Mouse (Mus musculus) adrenal gland, postnatal 14 days (tissue): Measurements from ENCODE around the gene Smim14. TPM values are rescaled to one million over a fixed set of nuclear protein-coding genes. Genes with fewer than 3 reads are reported as not detected.

Experiments
- DNase-seq: peaks from one replicate; pipeline ENCODE4 v3.0.0; 2021; ENCODE audit warnings: mixed read lengths
- total RNA-seq: library from RNA; stranded (reverse); gene quantifications from 2 replicates; pipeline ENCODE4 v1.2.3, GENCODE M21; 2021

Gene Smim14
- total RNA-seq, 1 experiment from 2014 or later: 133 TPM

DNA sequence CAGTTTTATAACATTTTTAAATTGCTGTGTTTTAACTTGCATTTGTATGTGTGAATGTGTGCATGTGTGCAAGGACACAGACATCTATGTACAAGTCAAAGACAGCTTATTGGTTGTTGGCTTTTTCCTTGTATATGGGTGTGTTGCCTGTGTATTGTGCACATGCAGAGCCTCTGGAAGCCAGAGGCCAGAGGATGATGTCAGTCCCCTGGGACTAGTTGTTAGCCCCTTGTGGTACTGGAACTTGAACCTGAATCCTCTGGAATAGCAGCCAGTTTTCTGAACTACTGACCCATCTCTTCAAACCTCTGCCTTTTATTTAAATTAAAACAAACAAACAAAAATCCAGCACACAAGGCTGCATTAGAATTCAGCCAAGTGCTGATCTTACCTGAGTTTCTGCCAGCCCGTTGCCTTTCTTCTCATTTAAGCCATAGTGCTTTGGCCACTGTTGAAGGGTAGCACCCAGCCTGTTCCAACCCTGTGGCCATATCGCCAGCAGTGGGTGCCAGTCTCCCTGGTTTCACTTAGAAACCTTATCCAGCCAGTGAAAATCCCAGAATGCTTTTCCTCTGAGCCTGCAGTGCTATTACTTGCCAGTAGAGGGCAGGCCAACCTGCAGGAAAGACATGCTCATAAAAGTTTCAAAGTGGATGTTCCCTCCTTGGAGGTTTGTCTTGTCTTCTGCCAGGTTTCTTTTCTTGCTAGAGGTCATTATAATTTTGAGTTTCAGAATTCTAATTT lies 135.6 kb downstream of the Smim14 start:
- DNase-seq: peak; percentile 89

Other genes with a start within 250 kb of the Smim14 start
- 59.4 and 60.3 TPM in 2 replicates for gene Rfc1, start 201.5 kb downstream of the Smim14 start, total RNA-seq
- 11.4 and 12.9 TPM in 2 replicates for gene Klb, start 188.9 kb downstream of the Smim14 start, total RNA-seq
- gene Rpl9, start 145.7 kb downstream of the Smim14 start, total RNA-seq: 867 and 1,107 TPM in 2 replicates
- gene Lias, start 145.7 kb downstream of the Smim14 start, total RNA-seq: 55.1 and 62.9 TPM in 2 replicates
- gene Ugdh, start 101.2 kb downstream of the Smim14 start, total RNA-seq: 47.7 and 48.7 TPM in 2 replicates
- not detected in 2 replicates for gene Gm43552, start 44.4 kb downstream of the Smim14 start, total RNA-seq
- gene Ube2k, start within 50 bp of the Smim14 start, total RNA-seq: 107 and 112 TPM in 2 replicates
- gene Pds5a, start 161.1 kb upstream of the Smim14 start, total RNA-seq: 92.5 and 94.8 TPM in 2 replicates
- 26.2 and 27.2 TPM in 2 replicates for gene N4bp2, start 226.3 kb upstream of the Smim14 start, total RNA-seq